Mouse (Mus musculus) intestine, embryonic 16.5 days (tissue): ENCODE data around the gene Hirip3. TPM values are rescaled to one million over a fixed set of nuclear protein-coding genes. Genes with fewer than 3 reads are reported as not detected.

Experiments used
- ATAC-seq: fragments of 200-750 bp; cut with Nextera tagmentation; 2 replicates; pipeline ENCODE4 v1.8.0; 2017; ENCODE audit warnings: moderate TSS enrichment, moderate library complexity
- H3K27ac ChIP-seq: fragments of 300-500 bp; sonication (generic); 2 replicates; pipeline ENCODE4 v1.5.1; 2014; ENCODE audit warnings: mild to moderate bottlenecking, low read length
- H3K27me3 ChIP-seq: fragments of 300-500 bp; sonication (generic); replicated peaks from 2 replicates; pipeline ENCODE4 v1.6.1; 2014; ENCODE audit warnings: low read length, control low read depth, mixed read lengths; ENCODE audit not compliant: control insufficient read depth, insufficient read depth
- H3K36me3 ChIP-seq: fragments of 300-500 bp; sonication (generic); 2 replicates; pipeline ENCODE4 v1.6.1; 2014; ENCODE audit warnings: low read length, control low read depth; ENCODE audit not compliant: control insufficient read depth, insufficient read depth
- H3K4me1 ChIP-seq: fragments of 300-500 bp; sonication (generic); 2 replicates; pipeline ENCODE4 v1.6.1; 2014; ENCODE audit warnings: low read length, control low read depth, mixed read lengths; ENCODE audit not compliant: control insufficient read depth, insufficient read depth
- H3K4me2 ChIP-seq: fragments of 300-500 bp; sonication (generic); 2 replicates; pipeline ENCODE4 v1.6.1; 2014; ENCODE audit warnings: low read depth, low read length, control low read depth
- H3K4me3 ChIP-seq: fragments of 300-500 bp; sonication (generic); 2 replicates; pipeline ENCODE4 v1.5.1; 2014; ENCODE audit warnings: mild to moderate bottlenecking, low read length
- H3K9ac ChIP-seq: fragments of 300-500 bp; sonication (generic); 2 replicates; pipeline ENCODE4 v1.6.1; 2014; ENCODE audit warnings: low read depth, low read length
- H3K9me3 ChIP-seq: fragments of 300-500 bp; sonication (generic); 2 replicates; pipeline ENCODE4 v1.6.1; 2016; ENCODE audit warnings: low read length, control low read depth; ENCODE audit not compliant: control insufficient read depth
- WGBS: fragments of 180-500 bp; shearing (Covaris S2); extraction: QIAGEN DNeasy Blood & Tissue Kit; methylation state at CpG from one replicate; pipeline ENCODE4 v1.1.7; 2014; 5-methylcytosine and 5-hydroxymethylcytosine counted together
- polyA plus RNA-seq: library from polyadenylated mRNA; unstranded; fragments of >200 nt; fragmentation: Nextera tagmentation; extraction: Ambion mirVana; gene quantifications from 2 replicates; pipeline ENCODE4 v1.2.1, GENCODE M21; 2015

Hirip3 gene
- polyA plus RNA-seq, 1 experiment from 2014 or later, result 24.8 TPM

DNA sequence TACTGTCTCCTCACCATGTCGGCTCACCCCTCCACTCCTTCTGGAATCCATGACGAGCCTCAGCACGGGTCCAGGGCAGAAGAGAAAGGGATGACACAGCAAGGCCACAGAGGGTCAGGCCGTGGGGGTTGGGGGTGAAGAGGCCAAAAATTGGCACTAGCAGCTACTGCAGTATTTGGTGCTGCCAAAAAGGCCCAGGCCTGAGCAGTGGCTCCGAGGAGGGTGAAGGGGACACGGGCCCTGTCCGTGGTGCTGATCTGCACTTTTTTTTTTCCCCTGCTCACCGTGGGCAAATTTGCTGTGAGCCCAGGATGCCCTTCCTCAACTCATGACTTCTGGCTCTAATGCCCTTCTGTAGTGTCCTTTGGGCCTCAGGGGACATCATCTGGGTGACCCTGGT lies 36.4 kb upstream of the Hirip3 start:
- ATAC-seq, result no peak
- Histone ChIP-seq H3K27ac (no peak overlapping the region), H3K27me3 (peaks cover 23% of the 10 kb centered on the region), H3K4me2 (no peak overlapping the region), H3K9me3 (no peaks in the 10 kb centered on the region), H3K36me3 (no peaks in the 10 kb centered on the region), H3K4me3 (no peak overlapping the region), H3K9ac (no peak overlapping the region), H3K4me1 (peaks cover 3% of the 10 kb centered on the region)
- 23% methylated on average over 8 of the region's 8 CpGs for WGBS

DNA sequence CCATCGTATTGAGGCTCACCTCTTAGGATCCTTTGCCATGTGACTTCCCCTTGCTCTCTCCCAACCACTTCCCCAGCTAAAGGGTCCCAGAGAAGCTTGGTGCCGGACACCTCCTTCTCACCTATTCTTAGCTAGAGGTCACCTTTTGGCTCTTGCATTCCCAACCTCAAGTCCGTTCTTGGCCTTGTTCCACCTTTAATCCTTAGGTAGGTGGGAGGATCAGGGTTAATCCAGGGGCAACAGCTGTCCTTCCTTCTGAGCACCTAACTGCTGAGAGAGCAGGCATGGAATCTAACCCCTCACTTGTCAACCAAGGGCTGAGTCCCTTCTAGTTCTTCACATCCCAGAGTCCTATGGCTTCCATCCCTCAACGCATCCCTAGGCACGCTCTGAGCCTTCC lies 35.8 kb upstream of the Hirip3 start:
- Histone ChIP-seq H3K4me2 (no peak overlapping the region), H3K4me3 (no peak overlapping the region), H3K9ac (no peak overlapping the region), H3K27ac (no peak overlapping the region), H3K4me1 (peaks cover 3% of the 10 kb centered on the region), H3K36me3 (no peaks in the 10 kb centered on the region), H3K27me3 (peaks cover 23% of the 10 kb centered on the region), H3K9me3 (no peaks in the 10 kb centered on the region)
- ATAC-seq, result no peak
- 74% methylated on average over 5 of the region's 5 CpGs for WGBS

DNA sequence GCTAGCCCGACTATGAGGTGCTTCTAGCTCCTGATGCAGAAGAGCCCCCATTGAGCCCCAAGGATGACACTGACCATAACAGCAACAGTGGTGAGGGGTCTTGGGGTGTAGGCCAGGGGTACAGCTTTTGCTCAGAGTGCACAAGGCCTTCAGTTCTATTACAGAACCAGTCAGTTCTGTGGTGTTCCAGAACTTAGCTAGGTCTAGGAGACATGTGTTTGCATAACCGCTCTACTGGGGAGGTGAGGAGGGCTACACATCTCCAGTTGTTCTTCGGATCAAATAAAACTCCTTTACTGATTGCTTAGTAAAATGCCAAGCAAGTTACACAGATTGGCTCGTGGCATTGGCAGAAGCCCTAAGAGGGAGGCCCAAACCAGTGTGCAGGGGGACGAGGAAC lies 30.2 kb upstream of the Hirip3 start, which contains the start of gene 4930451I11Rik:
4930451I11Rik (minus strand) TSS at position 101 of the 400 bp plus-strand sequence.
- Histone ChIP-seq H3K9me3 (0 out of 2 replicates have a peak, but pooled peaks cover 2% of the 10 kb centered on the region), H3K36me3 (no peaks in the 10 kb centered on the region), H3K4me3 (peak within 1 kb of the TSS; percentile 35), H3K4me1 (peaks cover 3% of the 10 kb centered on the region; the same call in 1 of the 2 replicates), H3K27ac (no peak within 1 kb of the TSS), H3K27me3 (0 out of 2 replicates have a peak, but pooled peaks cover 6% of the 10 kb centered on the region), H3K9ac (0 out of 2 replicates have a peak within 1 kb of the TSS, but pooled peaks have one; percentile 33), H3K4me2 (peak within 1 kb of the TSS; percentile 56)
- ATAC-seq, result no peak
- 55% methylated on average over 5 of the region's 5 CpGs for WGBS

DNA sequence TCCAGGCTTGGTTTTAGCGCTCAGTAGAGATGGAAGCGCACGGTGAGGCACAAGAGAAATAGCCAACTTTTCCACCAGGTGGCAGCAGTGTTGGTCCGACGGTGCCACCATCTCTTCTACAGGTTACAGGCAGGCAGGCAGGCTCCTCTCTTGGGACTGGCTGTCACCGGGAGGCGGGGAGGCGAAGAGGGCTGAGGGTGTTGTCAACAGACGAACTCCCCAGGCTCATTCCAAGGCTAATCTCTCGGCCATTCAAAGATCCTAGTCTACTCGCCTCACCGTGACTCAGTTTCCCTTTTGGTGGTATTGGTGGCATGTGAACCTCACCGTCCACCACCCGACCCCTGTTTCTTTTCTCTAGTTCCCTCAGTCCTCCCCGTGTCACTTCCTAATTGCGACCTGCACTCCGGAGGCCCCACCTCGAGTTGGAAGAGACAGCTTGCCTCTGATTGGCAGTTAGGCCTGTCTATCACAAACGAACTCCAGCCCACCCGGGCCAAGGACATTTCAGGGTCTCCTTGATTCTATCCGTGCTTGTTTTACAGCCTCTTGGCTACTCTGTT lies 29.7 kb upstream of the Hirip3 start:
- H3K9me3 ChIP-seq, result 0 out of 2 replicates have a peak, but pooled peaks cover 2% of the 10 kb centered on the region
- H3K27me3 ChIP-seq, result 0 out of 2 replicates have a peak, but pooled peaks cover 6% of the 10 kb centered on the region
- peaks cover 3% of the 10 kb centered on the region; the same call in 1 of the 2 replicates for H3K4me1 ChIP-seq
- WGBS, result 1% methylated on average over 21 of the region's 21 CpGs
- H3K36me3 ChIP-seq, result no peaks in the 10 kb centered on the region
- ATAC-seq, result peak; percentile 91
- peak overlapping the region; percentile 35 for H3K4me3 ChIP-seq
- H3K4me2 ChIP-seq, result peak overlapping the region; percentile 56
- H3K9ac ChIP-seq, result 0 out of 2 replicates have a peak overlapping the region, but pooled peaks have one; percentile 33
- H3K27ac ChIP-seq, result no peak overlapping the region

DNA sequence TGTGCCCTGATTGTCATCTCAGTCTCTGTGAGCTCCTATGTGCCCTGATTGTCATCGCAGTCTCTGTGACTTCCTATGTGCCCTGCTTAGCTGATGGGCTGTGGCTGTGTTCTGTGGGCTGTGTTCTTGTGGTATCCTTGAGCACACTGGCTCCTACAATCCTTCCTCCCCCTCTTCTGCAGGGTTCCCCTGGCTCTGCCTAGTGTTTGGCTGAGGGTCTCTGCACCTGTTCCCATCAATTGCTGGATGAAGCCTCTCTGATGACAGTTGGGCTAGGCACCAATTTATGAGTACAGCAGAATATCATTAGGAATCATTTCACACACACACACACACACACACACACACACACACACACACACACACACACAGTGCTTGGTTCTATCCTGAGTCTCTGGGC lies 28.5 kb upstream of the Hirip3 start:
- WGBS, result 95% methylated on average over 1 of the region's 1 CpGs
- Histone ChIP-seq H3K4me1 (peaks cover 3% of the 10 kb centered on the region; the same call in 1 of the 2 replicates), H3K9ac (no peak overlapping the region), H3K4me3 (no peak overlapping the region), H3K36me3 (no peaks in the 10 kb centered on the region), H3K27me3 (0 out of 2 replicates have a peak, but pooled peaks cover 3% of the 10 kb centered on the region), H3K9me3 (0 out of 2 replicates have a peak, but pooled peaks cover 2% of the 10 kb centered on the region), H3K4me2 (no peak overlapping the region), H3K27ac (no peak overlapping the region)
- no peak for ATAC-seq

DNA sequence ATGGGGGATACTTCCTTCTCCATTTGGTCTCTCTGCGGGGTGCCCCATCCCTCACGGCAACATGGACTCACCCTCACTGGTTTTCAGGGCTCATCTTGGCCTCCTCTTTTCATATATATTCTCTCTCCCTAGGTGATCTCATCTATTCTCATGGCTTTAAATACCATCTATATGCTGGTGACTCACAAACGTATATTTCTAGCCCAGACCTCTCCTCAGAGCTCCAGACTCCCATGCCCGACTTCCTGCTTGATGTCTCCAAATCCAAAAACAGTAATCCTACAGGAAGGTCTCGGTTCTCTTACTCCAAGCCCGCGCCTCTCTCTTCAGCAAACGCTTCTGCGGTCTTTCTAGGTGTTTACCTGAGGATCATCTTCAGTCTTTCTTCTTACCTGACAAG lies 18.5 kb upstream of the Hirip3 start:
- no peak for ATAC-seq
- H3K9ac ChIP-seq, result no peak overlapping the region
- no peaks in the 10 kb centered on the region for H3K36me3 ChIP-seq
- no peak overlapping the region for H3K4me3 ChIP-seq
- H3K9me3 ChIP-seq, result no peaks in the 10 kb centered on the region
- peaks cover 11% of the 10 kb centered on the region for H3K27me3 ChIP-seq
- H3K4me1 ChIP-seq, result peaks cover 14% of the 10 kb centered on the region
- no peak overlapping the region for H3K4me2 ChIP-seq
- no peak overlapping the region for H3K27ac ChIP-seq
- 81% methylated on average over 9 of the region's 9 CpGs for whole genome bisulfite sequencing

DNA sequence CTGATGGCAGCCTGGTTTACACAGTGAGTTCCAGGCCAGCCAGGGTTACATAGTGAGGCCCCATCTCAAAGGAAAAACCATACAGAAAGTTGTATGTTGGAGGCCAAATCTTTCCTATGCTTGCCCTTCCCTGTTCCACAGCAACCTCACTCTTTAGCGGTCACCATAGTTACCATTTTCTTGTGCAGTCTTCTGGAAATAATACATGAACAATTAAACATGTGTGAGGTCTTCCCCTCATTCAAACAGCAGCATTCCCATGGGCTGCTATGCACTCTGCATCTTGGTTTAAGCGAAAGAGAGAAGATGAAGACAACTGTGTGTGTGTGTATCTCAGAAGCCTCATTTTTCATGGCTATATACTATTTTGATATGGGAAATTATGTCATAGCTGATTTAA lies 16.3 kb upstream of the Hirip3 start:
- no peak overlapping the region for H3K27ac ChIP-seq
- 82% methylated on average over 2 of the region's 2 CpGs for WGBS
- no peaks in the 10 kb centered on the region for H3K9me3 ChIP-seq
- no peak overlapping the region for H3K9ac ChIP-seq
- H3K27me3 ChIP-seq, result peaks cover 23% of the 10 kb centered on the region
- H3K4me2 ChIP-seq, result no peak overlapping the region
- ATAC-seq, result no peak
- no peaks in the 10 kb centered on the region for H3K36me3 ChIP-seq
- H3K4me1 ChIP-seq, result peaks cover 27% of the 10 kb centered on the region
- H3K4me3 ChIP-seq, result no peak overlapping the region

DNA sequence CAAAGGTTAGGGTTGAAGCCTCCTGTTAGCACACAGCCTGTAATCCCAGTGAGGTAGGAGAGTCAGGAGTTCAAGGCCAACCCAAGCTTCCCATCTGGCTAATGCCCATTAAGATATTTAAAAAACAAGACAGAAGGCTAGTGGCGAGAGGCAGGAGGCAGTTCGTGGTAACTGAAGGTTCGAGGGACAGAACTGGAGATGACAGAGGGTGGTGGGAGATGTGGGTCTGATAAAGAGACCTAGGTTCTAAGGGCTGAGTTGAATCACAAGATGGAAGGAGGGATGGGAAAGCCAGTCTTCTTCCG lies 14.7 kb upstream of the Hirip3 start, which contains the start of gene Doc2a:
Doc2a (plus strand) TSS at position 301 of the 305 bp plus-strand sequence.
- Histone ChIP-seq H3K4me1 (peaks cover 28% of the 10 kb centered on the region), H3K9ac (peak within 1 kb of the TSS; percentile 67), H3K9me3 (no peaks in the 10 kb centered on the region), H3K4me3 (peak within 1 kb of the TSS; percentile 57), H3K27me3 (peaks cover 23% of the 10 kb centered on the region), H3K4me2 (peak within 1 kb of the TSS; percentile 99), H3K27ac (no peak within 1 kb of the TSS), H3K36me3 (no peaks in the 10 kb centered on the region)
- no peak for ATAC-seq
- WGBS, result 30% methylated on average over 4 of the region's 4 CpGs

DNA sequence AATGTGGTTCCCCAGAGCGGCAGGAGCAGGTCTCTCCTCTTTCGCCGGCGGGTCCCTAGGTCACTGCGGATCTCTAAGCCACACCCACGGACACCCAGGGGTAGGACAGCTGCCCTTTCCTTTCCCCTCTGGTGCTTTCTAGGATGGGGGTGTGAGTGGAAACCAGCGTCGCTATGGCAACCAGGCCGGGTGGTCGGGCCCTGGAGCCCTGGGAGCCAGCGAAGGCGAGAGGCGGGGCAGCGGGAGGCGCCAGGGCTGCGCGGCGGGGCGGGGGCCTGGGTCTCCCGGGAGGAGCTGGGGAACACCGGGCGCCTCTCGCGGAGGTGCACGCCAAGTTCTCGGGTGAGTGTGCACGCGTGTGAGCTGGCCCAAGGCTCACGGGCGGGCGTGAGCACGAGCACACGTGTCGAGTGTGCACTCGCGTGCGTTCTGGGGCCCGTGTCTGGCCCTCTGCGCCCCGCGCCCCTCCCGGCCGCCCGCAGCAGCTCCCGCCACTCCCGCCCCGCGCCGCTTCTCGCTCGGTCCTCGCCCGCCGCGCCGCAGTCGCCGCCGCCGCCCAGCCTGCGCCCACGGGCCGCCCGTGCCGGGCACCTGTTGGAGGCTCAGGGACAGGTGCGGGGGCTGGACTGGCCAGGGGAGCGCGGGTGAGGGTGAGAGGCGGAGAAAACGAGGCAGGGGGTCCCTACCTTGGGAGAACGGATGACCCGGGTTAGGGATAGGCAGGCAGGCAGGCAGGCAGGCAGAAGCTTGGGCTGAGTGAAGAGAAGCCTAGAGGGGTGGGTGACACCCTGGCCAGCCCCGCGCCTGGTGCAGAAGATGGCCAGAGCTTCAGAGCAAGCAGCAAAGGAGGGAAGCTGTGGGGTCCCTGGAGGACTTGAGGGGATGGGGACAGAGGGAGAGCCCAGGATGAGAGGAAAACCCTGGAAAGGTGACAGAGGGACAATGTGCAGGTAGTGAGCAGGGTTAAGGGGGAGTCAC lies 14.1 kb upstream of the Hirip3 start:
- peak overlapping the region; percentile 57 for H3K4me3 ChIP-seq
- peak overlapping the region; percentile 67 for H3K9ac ChIP-seq
- ATAC-seq, result peak; percentile 41
- peaks cover 6% of the 10 kb centered on the region; the same call in 1 of the 2 replicates for H3K36me3 ChIP-seq
- H3K27me3 ChIP-seq, result peaks cover 23% of the 10 kb centered on the region
- H3K4me2 ChIP-seq, result peak overlapping the region; percentile 99
- WGBS, result 2% methylated on average over 73 of the region's 74 CpGs
- peaks cover 28% of the 10 kb centered on the region for H3K4me1 ChIP-seq
- no peak overlapping the region for H3K27ac ChIP-seq
- no peaks in the 10 kb centered on the region for H3K9me3 ChIP-seq
